Mouse (Mus musculus): ENCODE data around the gene Gnptab.

GRCm38 (mm10) chr10:88379013-88379885, at the start of gene Gnptab, which contains the start of gene Dram1:
- TF ChIP-seq HCFC1 (IDR thresholded peaks at IDR 0.05; ENCODE audit: borderline replicate concordance, insufficient read depth, low read length) (no peak), CHD2 (IDR thresholded peaks at IDR 0.05; ENCODE audit: low read depth, low read length) (no peak), MAFK (IDR thresholded peaks at IDR 0.05; ENCODE audit: insufficient read depth, low read depth, low read length) (no peak), ZNF384 (IDR thresholded peaks at IDR 0.05; ENCODE audit: low read depth, low read length) (no peak), ZC3H11A (IDR thresholded peaks at IDR 0.05; ENCODE audit: borderline replicate concordance, low read depth, low read length) (no peak)

Measured in ES-E14 (cell line).